Mouse (Mus musculus): ENCODE results near the gene St3gal6.

DNA sequence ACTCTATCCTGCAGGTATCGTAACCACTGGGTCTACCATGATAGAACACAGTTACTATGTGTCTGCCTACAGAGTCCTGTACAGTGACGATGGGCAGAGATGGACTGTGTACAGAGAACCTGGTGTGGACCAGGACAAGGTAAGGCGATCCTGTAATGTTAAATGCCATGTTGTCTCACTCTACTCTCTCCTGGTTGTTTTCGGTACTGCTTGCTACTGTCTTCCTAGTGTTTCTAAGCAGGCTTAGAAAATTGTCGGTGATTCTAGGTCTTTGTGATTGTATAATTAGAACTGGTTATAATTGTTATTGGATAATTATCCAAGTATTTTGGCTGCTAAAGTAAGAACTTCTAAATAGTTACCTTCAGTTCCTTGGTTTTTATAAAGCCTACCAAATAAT, 72.4 kb downstream of the St3gal6 start:
- TF ChIP-seq CTCF (IDR thresholded peaks at IDR 0.05; ENCODE audit: extremely low read depth, insufficient read depth, insufficient read length, insufficient replicate concordance), result no peak
- TF ChIP-seq POLR2A (IDR thresholded peaks at IDR 0.05; ENCODE audit: low read depth, low read length), result no peak
